Mouse (Mus musculus): ENCODE results near the gene Gm21988.

Gene Gm21988

GRCm38 (mm10) chr11:70239541-70240279 lies at the start of gene Gm21988, which contains the start of gene Rnasek:
Gene Gm21988, minus strand, starts transcription at chr11:70239830.
Gene Rnasek, minus strand, starts transcription at chr11:70239842.
- ChIA-PET POLR2A (interaction anchor here (0.5 to 6.9 kb wide), 43 partner anchors 8 to 729 kb away, joined by 3 to 90 read pairs (median 4); partner anchors contain the start of genes Alox12 (in 3 of the 4), Spag7 (in 2 of the 4), Alox12e (in 1 of the 4) and Arrb2 (in 1 of the 4)), CTCF (interaction anchor here (0.6 to 2.8 kb wide), 10 partner anchors 8 to 518 kb away, joined by 3 to 11 read pairs (median 4); partner anchors contain the start of genes Alox12e (in 1 of the 4) and Bcl6b (in 1 of the 4))

GRCm38 (mm10) chr11:70289236-70289635 lies 49.6 kb upstream of the Gm21988 start:
- ChIA-PET POLR2A (no interaction called here), CTCF (interaction anchor here in 2 of 4 experiments (0.6 to 1.1 kb wide), 2 partner anchors 42 to 361 kb away, joined by 3 to 4 read pairs; no protein-coding TSS in a partner anchor)

- CTCF ChIA-PET = no interaction called here
- POLR2A ChIA-PET = no interaction called here
Measured at GRCm38 (mm10) chr11:70288102-70288501, 48.5 kb upstream of the Gm21988 start.

- POLR2A ChIA-PET = no interaction called here
Measured at GRCm38 (mm10) chr11:70285686-70286085, 46.1 kb upstream of the Gm21988 start.

GRCm38 (mm10) chr11:70284757-70285156 lies 45.1 kb upstream of the Gm21988 start:
- ChIA-PET POLR2A (no interaction called here), CTCF (no interaction called here)

More at GRCm38 (mm10) chr11:70285686-70286085, 46.1 kb upstream of the Gm21988 start:
- CTCF ChIA-PET = interaction anchor here in 1 of 4 experiments (1.1 kb wide), 1 partner anchor 36 kb away, joined by 4 read pairs; no protein-coding TSS in a partner anchor

GRCm38 (mm10) chr11:70283666-70284065 lies 44.0 kb upstream of the Gm21988 start:
- ChIA-PET CTCF (no interaction called here), POLR2A (interaction anchor here in 1 of 4 experiments (0.5 kb wide), 1 partner anchor 14 kb away, joined by 3 read pairs; no protein-coding TSS in a partner anchor)

GRCm38 (mm10) chr11:70280441-70280840 lies 40.8 kb upstream of the Gm21988 start:
- CTCF ChIA-PET = interaction anchor here in 1 of 4 experiments (0.7 kb wide), 1 partner anchor 366 kb away, joined by 3 read pairs; no protein-coding TSS in a partner anchor

GRCm38 (mm10) chr11:70278961-70279360 lies 39.3 kb upstream of the Gm21988 start:
- POLR2A ChIA-PET = interaction anchor here in 2 of 4 experiments (0.6 to 0.8 kb wide), 3 partner anchors 60 to 447 kb away, joined by 3 to 8 read pairs (median 3); no protein-coding TSS in a partner anchor
- CTCF ChIA-PET = interaction anchor here in 2 of 4 experiments (1.0 to 1.4 kb wide), 4 partner anchors 16 to 77 kb away, joined by 3 read pairs; no protein-coding TSS in a partner anchor

More at GRCm38 (mm10) chr11:70280441-70280840, 40.8 kb upstream of the Gm21988 start:
- POLR2A ChIA-PET = interaction anchor here in 1 of 4 experiments (0.7 kb wide), 1 partner anchor 49 kb away, joined by 3 read pairs; no protein-coding TSS in a partner anchor

GRCm38 (mm10) chr11:70271641-70272040 lies 32.0 kb upstream of the Gm21988 start:
- POLR2A ChIA-PET = no interaction called here
- CTCF ChIA-PET = no interaction called here

- ChIA-PET CTCF (no interaction called here), POLR2A (no interaction called here)
Measured at GRCm38 (mm10) chr11:70266405-70266804, 26.8 kb upstream of the Gm21988 start.

GRCm38 (mm10) chr11:70265819-70266218 lies 26.2 kb upstream of the Gm21988 start:
- ChIA-PET POLR2A (interaction anchor here in 1 of 4 experiments (0.6 kb wide), 1 partner anchor 12 kb away, joined by 3 read pairs; no protein-coding TSS in a partner anchor), CTCF (no interaction called here)

GRCm38 (mm10) chr11:70265252-70265651 lies 25.6 kb upstream of the Gm21988 start:
- POLR2A ChIA-PET = interaction anchor here in 1 of 4 experiments (0.6 kb wide), 1 partner anchor 12 kb away, joined by 3 read pairs; no protein-coding TSS in a partner anchor
- CTCF ChIA-PET = interaction anchor here in 1 of 4 experiments (0.6 kb wide), 1 partner anchor 167 kb away, joined by 3 read pairs; no protein-coding TSS in a partner anchor

GRCm38 (mm10) chr11:70259035-70259434 lies 19.4 kb upstream of the Gm21988 start:
- CTCF ChIA-PET = no interaction called here
- POLR2A ChIA-PET = interaction anchor here in 1 of 4 experiments (0.6 kb wide), 1 partner anchor 173 kb away, joined by 3 read pairs; no protein-coding TSS in a partner anchor

GRCm38 (mm10) chr11:70254931-70255531 lies 15.4 kb upstream of the Gm21988 start, which contains the start of gene Alox12:
Gene Alox12, minus strand, starts transcription at chr11:70255353.
- ChIA-PET POLR2A (interaction anchor here in 3 of 4 experiments (0.8 to 2.5 kb wide), 12 partner anchors 8 to 94 kb away, joined by 3 to 14 read pairs (median 3); partner anchors contain the start of genes Gm21988 (in 3 of the 3), Rnasek (in 3 of the 3) and 0610010K14Rik (in 2 of the 3)), CTCF (interaction anchor here (0.6 to 1.6 kb wide), 8 partner anchors 8 to 1549 kb away, joined by 3 to 17 read pairs (median 4); partner anchors contain the start of genes 0610010K14Rik (in 1 of the 4) and Alox12e (in 1 of the 4))

GRCm38 (mm10) chr11:70254337-70254736 lies 14.7 kb upstream of the Gm21988 start:
- ChIA-PET CTCF (interaction anchor here in 3 of 4 experiments (1.2 to 1.9 kb wide), 6 partner anchors 17 to 80 kb away, joined by 3 to 17 read pairs (median 4); partner anchors contain the start of genes 0610010K14Rik (in 1 of the 3) and Alox12e (in 1 of the 3)), POLR2A (interaction anchor here in 2 of 4 experiments (0.8 to 2.5 kb wide), 9 partner anchors 10 to 69 kb away, joined by 3 to 14 read pairs (median 7); partner anchors contain the start of genes 0610010K14Rik (in 2 of the 2), Gm21988 (in 2 of the 2) and Rnasek (in 2 of the 2))

- CTCF ChIA-PET = interaction anchor here (0.6 to 1.2 kb wide), 6 partner anchors 10 to 781 kb away, joined by 3 to 4 read pairs (median 3); partner anchors contain the start of gene 0610010K14Rik (in 1 of the 4)
- POLR2A ChIA-PET = interaction anchor here in 2 of 4 experiments (1.0 to 2.9 kb wide), 4 partner anchors 12 to 22 kb away, joined by 3 to 16 read pairs (median 12); partner anchors contain the start of genes Gm21988 (in 2 of the 2) and Rnasek (in 2 of the 2)
Measured at GRCm38 (mm10) chr11:70251853-70252252, 12.2 kb upstream of the Gm21988 start.

GRCm38 (mm10) chr11:70250150-70250549 lies 10.5 kb upstream of the Gm21988 start:
- CTCF ChIA-PET = interaction anchor here in 3 of 4 experiments (1.0 to 2.1 kb wide), 5 partner anchors 20 to 72 kb away, joined by 3 to 6 read pairs (median 3); partner anchors contain the start of gene Bcl6b (in 2 of the 3)
- POLR2A ChIA-PET = interaction anchor here in 3 of 4 experiments (1.2 to 2.9 kb wide), 7 partner anchors 10 to 202 kb away, joined by 3 to 16 read pairs (median 4); partner anchors contain the start of genes Gm21988 (in 3 of the 3), Rnasek (in 3 of the 3), 0610010K14Rik (in 2 of the 3) and Med11 (in 1 of the 3)
